Mouse (Mus musculus) hindbrain, embryonic 13.5 days (tissue): ENCODE results near the gene Akr1b8. TPM values are rescaled to one million over a fixed set of nuclear protein-coding genes. Genes with fewer than 3 reads are reported as not detected.

Experiments
- ATAC-seq: fragments of 200-750 bp; cut with Nextera tagmentation; 2 replicates; pipeline ENCODE4 v1.8.0; 2017; ENCODE audit warnings: moderate TSS enrichment; ENCODE audit not compliant: low FRiP score
- H3K27ac ChIP-seq: fragments of 300-500 bp; sonication (generic); 2 replicates; pipeline ENCODE4 v1.5.1; 2015; ENCODE audit warnings: inconsistent platforms, mild to moderate bottlenecking, moderate library complexity
- H3K27me3 ChIP-seq: fragments of 300-500 bp; sonication (generic); 2 replicates; pipeline ENCODE4 v1.6.1; 2015; ENCODE audit warnings: mild to moderate bottlenecking, inconsistent platforms
- H3K36me3 ChIP-seq: fragments of 300-500 bp; sonication (generic); 2 replicates; pipeline ENCODE4 v1.6.1; 2015; ENCODE audit warnings: mild to moderate bottlenecking, inconsistent platforms
- H3K4me1 ChIP-seq: fragments of 300-500 bp; sonication (generic); replicated peaks from 2 replicates; pipeline ENCODE4 v1.6.1; 2015; ENCODE audit warnings: inconsistent platforms
- H3K4me2 ChIP-seq: fragments of 300-500 bp; sonication (generic); 2 replicates; pipeline ENCODE4 v1.6.1; 2015; ENCODE audit warnings: inconsistent platforms, mild to moderate bottlenecking, moderate library complexity
- H3K4me3 ChIP-seq: fragments of 300-500 bp; sonication (generic); 2 replicates; pipeline ENCODE4 v1.5.1; 2015; ENCODE audit warnings: mild to moderate bottlenecking, inconsistent platforms
- H3K9ac ChIP-seq: fragments of 300-500 bp; sonication (generic); 2 replicates; pipeline ENCODE4 v1.6.1; 2015; ENCODE audit warnings: mild to moderate bottlenecking, inconsistent platforms
- H3K9me3 ChIP-seq: fragments of 300-500 bp; sonication (generic); 2 replicates; pipeline ENCODE4 v1.6.1; 2016; ENCODE audit warnings: inconsistent platforms
- WGBS: fragments of 180-500 bp; shearing (Covaris S2); methylation state at CpG from one replicate; pipeline ENCODE4 v1.1.7; 2015; 5-methylcytosine and 5-hydroxymethylcytosine counted together
- polyA plus RNA-seq: library from polyadenylated mRNA; unstranded; fragments of >200 nt; fragmentation: Nextera tagmentation; extraction: Ambion mirVana; gene quantifications from 2 replicates; pipeline ENCODE4 v1.2.1, GENCODE M21; 2015

The Akr1b8 gene
- 7.7 and 9.7 TPM in 2 replicates for polyA plus RNA-seq

GRCm38 (mm10) chr6:34353658-34354353, at the start of gene Akr1b8:
Gene Akr1b8 (plus strand): TSS chr6:34354119.
- Histone ChIP-seq H3K27ac (no peak within 1 kb of the TSS), H3K4me2 (peak within 1 kb of the TSS; percentile 49), H3K36me3 (no peaks in the 10 kb centered on the region), H3K27me3 (no peaks in the 10 kb centered on the region), H3K4me1 (0 out of 2 replicates have a peak, but pooled peaks cover 4% of the 10 kb centered on the region), H3K9me3 (no peaks in the 10 kb centered on the region), H3K9ac (0 out of 2 replicates have a peak within 1 kb of the TSS, but pooled peaks have one; percentile 36), H3K4me3 (peak within 1 kb of the TSS; percentile 27)
- WGBS: 15% methylated on average over 16 of the region's 16 CpGs
- ATAC-seq: 0 out of 2 replicates have a peak, but pooled peaks have one; percentile 28

- H3K36me3 ChIP-seq: peaks cover 40% of the 10 kb centered on the region
- H3K4me2 ChIP-seq: no peak overlapping the region
- H3K27me3 ChIP-seq: no peaks in the 10 kb centered on the region
- H3K4me3 ChIP-seq: no peak overlapping the region
- peak overlapping the region; percentile 31 for H3K27ac ChIP-seq
- peak; percentile 46; the same call in 1 of the 2 replicates for ATAC-seq
- H3K4me1 ChIP-seq: peaks cover 13% of the 10 kb centered on the region
- H3K9me3 ChIP-seq: no peaks in the 10 kb centered on the region
- no peak overlapping the region; the same call in 1 of the 2 replicates for H3K9ac ChIP-seq
- WGBS: 70% methylated on average over 10 of the region's 10 CpGs
Observed at GRCm38 (mm10) chr6:34304675-34305241, 49.2 kb upstream of the Akr1b8 start.

- no peaks in the 10 kb centered on the region for H3K27me3 ChIP-seq
- no peak overlapping the region for H3K27ac ChIP-seq
- H3K4me1 ChIP-seq: peaks cover 13% of the 10 kb centered on the region
- 81% methylated on average over 6 of the region's 6 CpGs for WGBS
- no peak overlapping the region for H3K9ac ChIP-seq
- H3K9me3 ChIP-seq: no peaks in the 10 kb centered on the region
- H3K4me2 ChIP-seq: no peak overlapping the region
- no peak overlapping the region for H3K4me3 ChIP-seq
- ATAC-seq: no peak
- H3K36me3 ChIP-seq: peaks cover 60% of the 10 kb centered on the region
Observed at GRCm38 (mm10) chr6:34306797-34307196, 47.1 kb upstream of the Akr1b8 start.

GRCm38 (mm10) chr6:34309526-34309925, 44.4 kb upstream of the Akr1b8 start:
- H3K9ac ChIP-seq: no peak overlapping the region
- H3K4me1 ChIP-seq: peaks cover 22% of the 10 kb centered on the region
- no peak overlapping the region for H3K27ac ChIP-seq
- no peaks in the 10 kb centered on the region for H3K27me3 ChIP-seq
- ATAC-seq: no peak
- H3K36me3 ChIP-seq: peaks cover 52% of the 10 kb centered on the region
- no peak overlapping the region for H3K4me3 ChIP-seq
- WGBS: 97% methylated on average over 6 of the region's 6 CpGs
- no peak overlapping the region for H3K4me2 ChIP-seq
- H3K9me3 ChIP-seq: no peaks in the 10 kb centered on the region

GRCm38 (mm10) chr6:34310023-34310595, 43.8 kb upstream of the Akr1b8 start:
- no peak overlapping the region for H3K4me2 ChIP-seq
- no peaks in the 10 kb centered on the region for H3K9me3 ChIP-seq
- 94% methylated on average over 11 of the region's 11 CpGs for WGBS
- no peak overlapping the region for H3K4me3 ChIP-seq
- peaks cover 46% of the 10 kb centered on the region for H3K36me3 ChIP-seq
- no peak overlapping the region for H3K27ac ChIP-seq
- H3K27me3 ChIP-seq: no peaks in the 10 kb centered on the region
- no peak for ATAC-seq
- no peak overlapping the region for H3K9ac ChIP-seq
- H3K4me1 ChIP-seq: peaks cover 16% of the 10 kb centered on the region

GRCm38 (mm10) chr6:34313386-34313785, 40.5 kb upstream of the Akr1b8 start:
- H3K4me3 ChIP-seq: no peak overlapping the region
- peaks cover 34% of the 10 kb centered on the region for H3K36me3 ChIP-seq
- 79% methylated on average over 9 of the region's 9 CpGs for WGBS
- H3K27me3 ChIP-seq: no peaks in the 10 kb centered on the region
- no peaks in the 10 kb centered on the region for H3K9me3 ChIP-seq
- no peak overlapping the region for H3K4me2 ChIP-seq
- H3K4me1 ChIP-seq: peaks cover 27% of the 10 kb centered on the region
- ATAC-seq: no peak
- H3K9ac ChIP-seq: no peak overlapping the region
- H3K27ac ChIP-seq: no peak overlapping the region

GRCm38 (mm10) chr6:34313921-34314320, 40.0 kb upstream of the Akr1b8 start:
- 94% methylated on average over 2 of the region's 2 CpGs for WGBS
- Histone ChIP-seq H3K4me2 (no peak overlapping the region), H3K9me3 (no peaks in the 10 kb centered on the region), H3K27ac (no peak overlapping the region), H3K36me3 (peaks cover 29% of the 10 kb centered on the region), H3K27me3 (no peaks in the 10 kb centered on the region), H3K4me3 (no peak overlapping the region), H3K9ac (no peak overlapping the region), H3K4me1 (peaks cover 27% of the 10 kb centered on the region)
- no peak for ATAC-seq

- Histone ChIP-seq H3K4me1 (peaks cover 27% of the 10 kb centered on the region), H3K27ac (peak within 1 kb of the TSS; percentile 48), H3K9ac (peak within 1 kb of the TSS; percentile 82), H3K27me3 (no peaks in the 10 kb centered on the region), H3K9me3 (no peaks in the 10 kb centered on the region), H3K4me2 (peak within 1 kb of the TSS; percentile 87), H3K36me3 (no peaks in the 10 kb centered on the region), H3K4me3 (peak within 1 kb of the TSS; percentile 75)
- peak; percentile 100 for ATAC-seq
- under 1% methylated on average over 60 of the region's 60 CpGs for WGBS
Observed at GRCm38 (mm10) chr6:34316854-34317771, 36.8 kb upstream of the Akr1b8 start, which contains the start of gene Akr1b3. Gene Akr1b3 (minus strand): TSS chr6:34317478.

GRCm38 (mm10) chr6:34318172-34318571, 35.7 kb upstream of the Akr1b8 start:
- 58% methylated on average over 5 of the region's 5 CpGs for WGBS
- H3K27me3 ChIP-seq: no peaks in the 10 kb centered on the region
- H3K9ac ChIP-seq: no peak overlapping the region
- peaks cover 26% of the 10 kb centered on the region for H3K4me1 ChIP-seq
- H3K4me3 ChIP-seq: no peak overlapping the region
- no peaks in the 10 kb centered on the region for H3K9me3 ChIP-seq
- ATAC-seq: no peak
- no peak overlapping the region for H3K27ac ChIP-seq
- no peaks in the 10 kb centered on the region for H3K36me3 ChIP-seq
- no peak overlapping the region for H3K4me2 ChIP-seq

- Histone ChIP-seq H3K4me3 (no peak overlapping the region), H3K27ac (no peak overlapping the region), H3K9me3 (no peaks in the 10 kb centered on the region), H3K36me3 (no peaks in the 10 kb centered on the region), H3K9ac (no peak overlapping the region), H3K4me1 (peaks cover 21% of the 10 kb centered on the region), H3K4me2 (no peak overlapping the region), H3K27me3 (no peaks in the 10 kb centered on the region)
- no peak for ATAC-seq
- 68% methylated on average over 6 of the region's 6 CpGs for WGBS
Observed at GRCm38 (mm10) chr6:34318636-34319035, 35.3 kb upstream of the Akr1b8 start.

- no peaks in the 10 kb centered on the region for H3K36me3 ChIP-seq
- no peaks in the 10 kb centered on the region for H3K27me3 ChIP-seq
- no peak overlapping the region for H3K4me3 ChIP-seq
- H3K9me3 ChIP-seq: no peaks in the 10 kb centered on the region
- H3K9ac ChIP-seq: no peak overlapping the region
- no peak overlapping the region for H3K4me2 ChIP-seq
- no peak overlapping the region for H3K27ac ChIP-seq
- peaks cover 3% of the 10 kb centered on the region; the same call in 1 of the 2 replicates for H3K4me1 ChIP-seq
- 95% methylated on average over 7 of the region's 7 CpGs for WGBS
- no peak for ATAC-seq
Observed at GRCm38 (mm10) chr6:34322121-34322520, 31.8 kb upstream of the Akr1b8 start.

GRCm38 (mm10) chr6:34331379-34331778, 22.5 kb upstream of the Akr1b8 start:
- no peaks in the 10 kb centered on the region for H3K27me3 ChIP-seq

More at GRCm38 (mm10) chr6:34331379-34331778, 22.5 kb upstream of the Akr1b8 start:
- Histone ChIP-seq H3K9me3 (no peaks in the 10 kb centered on the region), H3K4me1 (no peaks in the 10 kb centered on the region), H3K9ac (no peak overlapping the region), H3K4me3 (no peak overlapping the region), H3K36me3 (no peaks in the 10 kb centered on the region), H3K4me2 (no peak overlapping the region), H3K27ac (no peak overlapping the region)
- 85% methylated on average over 5 of the region's 5 CpGs for WGBS
- no peak for ATAC-seq
